ENCODE assay signal across 8 mouse cellular contexts in genomic region chr16:72649314-72649713, GRCm38 (mm10).
DNase-seq lines count a peak whose midpoint lies in the region; ATAC-seq lines count a peak whose summit lies in the region.

No protein-coding gene starts in this region.

- DNase-seq in midbrain, embryonic 10.5 days (ENCODE audit: low spot score) = peak; percentile 52
- DNase-seq in adrenal gland, postnatal 36 days = peak; percentile 55 to 70
- DNase-seq in forebrain, embryonic 10.5 days (ENCODE audit: extremely low spot score, low spot score) = peak; percentile 54
- peak; percentile 32 for DNase-seq in yolk sac, embryonic 10.5 days (ENCODE audit: low spot score)

- WGBS in midbrain, embryonic 10.5 days = 47% methylated on average over 4 of the region's 4 CpGs
- 41% methylated on average over 4 of the region's 4 CpGs for WGBS in midbrain, embryonic 13.5 days
- 40% methylated on average over 4 of the region's 4 CpGs for WGBS in forebrain, embryonic 10.5 days
- 40% methylated on average over 4 of the region's 4 CpGs for WGBS in kidney, embryonic 16.5 days
- WGBS in lung, embryonic 15.5 days = 34% methylated on average over 4 of the region's 4 CpGs

- no peaks in the 10 kb centered on the region for H3K9me3 ChIP-seq in midbrain, embryonic 10.5 days (replicated peaks)
- no peaks in the 10 kb centered on the region for H3K9me3 ChIP-seq in midbrain, embryonic 13.5 days
- H3K9me3 ChIP-seq in forebrain, embryonic 10.5 days = no peaks in the 10 kb centered on the region
- no peaks in the 10 kb centered on the region for H3K9me3 ChIP-seq in kidney, embryonic 16.5 days (ENCODE audit: low read length)
- no peaks in the 10 kb centered on the region for H3K9me3 ChIP-seq in lung, embryonic 15.5 days

- no peaks in the 10 kb centered on the region for H3K27me3 ChIP-seq in midbrain, embryonic 10.5 days (ENCODE audit: low read depth, poor library complexity, severe bottlenecking)
- H3K27me3 ChIP-seq in midbrain, embryonic 13.5 days = no peaks in the 10 kb centered on the region
- H3K27me3 ChIP-seq in forebrain, embryonic 10.5 days (ENCODE audit: poor library complexity, severe bottlenecking) = no peaks in the 10 kb centered on the region
- 0 out of 2 replicates have a peak, but pooled peaks cover 3% of the 10 kb centered on the region for H3K27me3 ChIP-seq in kidney, embryonic 16.5 days (ENCODE audit: insufficient read depth, low read length)
- no peaks in the 10 kb centered on the region for H3K27me3 ChIP-seq in lung, embryonic 15.5 days

- no peaks in the 10 kb centered on the region for H3K36me3 ChIP-seq in midbrain, embryonic 10.5 days
- H3K36me3 ChIP-seq in midbrain, embryonic 13.5 days = no peaks in the 10 kb centered on the region
- H3K36me3 ChIP-seq in forebrain, embryonic 10.5 days (replicated peaks) = no peaks in the 10 kb centered on the region
- no peaks in the 10 kb centered on the region for H3K36me3 ChIP-seq in kidney, embryonic 16.5 days (ENCODE audit: insufficient read depth, low read length)
- no peaks in the 10 kb centered on the region for H3K36me3 ChIP-seq in lung, embryonic 15.5 days

- ATAC-seq in midbrain, embryonic 13.5 days = no peak
- peak; percentile 59; the same call in 1 of the 2 replicates for ATAC-seq in kidney, embryonic 16.5 days (ENCODE audit: low FRiP score, low TSS enrichment)
- ATAC-seq in lung, embryonic 15.5 days (ENCODE audit: borderline replicate concordance, extremely low read depth, low FRiP score, low TSS enrichment) = no peak
- no peak for ATAC-seq in erythroid progenitor cell, adult 5-6 weeks (replicated peaks; ENCODE audit: low FRiP score, poor library complexity, severe bottlenecking)

- H3K4me3 ChIP-seq in midbrain, embryonic 10.5 days = no peak overlapping the region
- no peak overlapping the region for H3K4me3 ChIP-seq in midbrain, embryonic 13.5 days (replicated peaks)
- no peak overlapping the region for H3K4me3 ChIP-seq in forebrain, embryonic 10.5 days
- H3K4me3 ChIP-seq in kidney, embryonic 16.5 days (ENCODE audit: low read length) = no peak overlapping the region
- H3K4me3 ChIP-seq in lung, embryonic 15.5 days = no peak overlapping the region

- H3K4me1 ChIP-seq in midbrain, embryonic 10.5 days = peaks cover 17% of the 10 kb centered on the region
- peaks cover 10% of the 10 kb centered on the region; the same call in 1 of the 2 replicates for H3K4me1 ChIP-seq in midbrain, embryonic 13.5 days (replicated peaks)
- peaks cover 35% of the 10 kb centered on the region for H3K4me1 ChIP-seq in forebrain, embryonic 10.5 days
- peaks cover 7% of the 10 kb centered on the region; the same call in 1 of the 2 replicates for H3K4me1 ChIP-seq in kidney, embryonic 16.5 days (ENCODE audit: insufficient read depth, low read length)
- peaks cover 18% of the 10 kb centered on the region for H3K4me1 ChIP-seq in lung, embryonic 15.5 days

- H3K9ac ChIP-seq in midbrain, embryonic 13.5 days (replicated peaks) = no peak overlapping the region
- H3K9ac ChIP-seq in kidney, embryonic 16.5 days (replicated peaks; ENCODE audit: low read length) = no peak overlapping the region
- H3K9ac ChIP-seq in lung, embryonic 15.5 days = no peak overlapping the region

- H3K27ac ChIP-seq in midbrain, embryonic 10.5 days (replicated peaks) = no peak overlapping the region; the same call in 1 of the 2 replicates
- no peak overlapping the region for H3K27ac ChIP-seq in midbrain, embryonic 13.5 days
- H3K27ac ChIP-seq in forebrain, embryonic 10.5 days = no peak overlapping the region
- no peak overlapping the region for H3K27ac ChIP-seq in kidney, embryonic 16.5 days (ENCODE audit: low read length)
- H3K27ac ChIP-seq in lung, embryonic 15.5 days = no peak overlapping the region

- no peak overlapping the region for H3K4me2 ChIP-seq in midbrain, embryonic 13.5 days (replicated peaks)
- H3K4me2 ChIP-seq in kidney, embryonic 16.5 days (replicated peaks; ENCODE audit: low read depth, low read length) = peak overlapping the region; percentile 40; the same call in 1 of the 2 replicates
- peak overlapping the region; percentile 37 for H3K4me2 ChIP-seq in lung, embryonic 15.5 days
